Mouse (Mus musculus) limb, embryonic 13.5 days (tissue): ENCODE measurements around the gene Dhx58. TPM values are rescaled to one million over a fixed set of nuclear protein-coding genes. Genes with fewer than 3 reads are reported as not detected.

Experiments used
- ATAC-seq: fragments of 200-750 bp; cut with Nextera tagmentation; 2 replicates; pipeline ENCODE4 v1.8.0; 2017; ENCODE audit warnings: low read depth, moderate number of reproducible peaks, moderate TSS enrichment; ENCODE audit not compliant: low FRiP score
- H3K27ac ChIP-seq: fragments of 300-500 bp; sonication (generic); 2 replicates; pipeline ENCODE4 v1.5.1; 2015; ENCODE audit warnings: inconsistent platforms, mild to moderate bottlenecking, moderate library complexity
- H3K27me3 ChIP-seq: fragments of 300-500 bp; sonication (generic); 2 replicates; pipeline ENCODE4 v1.6.1; 2015; ENCODE audit warnings: mild to moderate bottlenecking, inconsistent platforms
- H3K36me3 ChIP-seq: fragments of 300-500 bp; sonication (generic); 2 replicates; pipeline ENCODE4 v1.6.1; 2015; ENCODE audit warnings: inconsistent platforms, mild to moderate bottlenecking, moderate library complexity
- H3K4me1 ChIP-seq: fragments of 300-500 bp; sonication (generic); 2 replicates; pipeline ENCODE4 v1.6.1; 2015; ENCODE audit warnings: inconsistent platforms
- H3K4me2 ChIP-seq: fragments of 300-500 bp; sonication (generic); replicated peaks from 2 replicates; pipeline ENCODE4 v1.6.1; 2015; ENCODE audit warnings: inconsistent platforms, mild to moderate bottlenecking, moderate library complexity
- H3K4me3 ChIP-seq: fragments of 300-500 bp; sonication (generic); 2 replicates; pipeline ENCODE4 v1.5.1; 2015; ENCODE audit warnings: moderate library complexity, mild to moderate bottlenecking, inconsistent platforms
- H3K9ac ChIP-seq: fragments of 300-500 bp; sonication (generic); 2 replicates; pipeline ENCODE4 v1.6.1; 2015; ENCODE audit warnings: mild to moderate bottlenecking, inconsistent platforms
- H3K9me3 ChIP-seq: fragments of 300-500 bp; sonication (generic); 2 replicates; pipeline ENCODE4 v1.6.1; 2016; ENCODE audit warnings: inconsistent platforms
- WGBS: fragments of 180-500 bp; shearing (Covaris S2); methylation state at CpG from one replicate; pipeline ENCODE4 v1.1.7; 2015; 5-methylcytosine and 5-hydroxymethylcytosine counted together
- polyA plus RNA-seq: library from polyadenylated mRNA; unstranded; fragments of >200 nt; fragmentation: Nextera tagmentation; extraction: Ambion mirVana; gene quantifications from 2 replicates; pipeline ENCODE4 v1.2.1, GENCODE M21; 2015

Gene Dhx58
- polyA plus RNA-seq, 1 experiment from 2014 or later = 3.7 TPM

DNA sequence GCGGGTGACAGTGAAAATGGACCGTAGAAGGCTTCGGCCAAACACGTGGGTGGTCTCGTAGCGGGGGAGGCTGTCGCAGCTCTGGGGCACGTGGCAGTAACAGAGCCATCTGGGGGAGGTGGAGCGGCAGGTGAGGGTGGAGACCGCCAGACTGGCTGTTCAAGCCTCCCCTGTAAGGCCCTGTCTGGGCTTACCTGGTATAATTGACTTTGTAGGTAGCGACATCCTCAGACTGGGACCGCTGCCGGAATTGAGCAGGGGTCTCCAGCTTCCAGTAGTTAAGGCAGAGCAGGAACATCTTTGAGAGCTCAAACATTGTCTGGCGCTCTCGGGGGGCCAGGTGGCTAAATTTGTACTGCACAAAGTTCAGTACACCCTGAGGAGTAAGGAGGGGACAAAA is 6.5 kb upstream of the Dhx58 start:
- WGBS = 92% methylated on average over 15 of the region's 15 CpGs
- H3K4me3 ChIP-seq = no peak overlapping the region
- ATAC-seq = no peak
- H3K9me3 ChIP-seq = no peaks in the 10 kb centered on the region
- no peak overlapping the region for H3K27ac ChIP-seq
- no peak overlapping the region; the same call in 1 of the 2 replicates for H3K4me2 ChIP-seq
- no peaks in the 10 kb centered on the region for H3K27me3 ChIP-seq
- H3K36me3 ChIP-seq = peaks cover 60% of the 10 kb centered on the region
- peaks cover 30% of the 10 kb centered on the region for H3K4me1 ChIP-seq
- H3K9ac ChIP-seq = no peak overlapping the region

DNA sequence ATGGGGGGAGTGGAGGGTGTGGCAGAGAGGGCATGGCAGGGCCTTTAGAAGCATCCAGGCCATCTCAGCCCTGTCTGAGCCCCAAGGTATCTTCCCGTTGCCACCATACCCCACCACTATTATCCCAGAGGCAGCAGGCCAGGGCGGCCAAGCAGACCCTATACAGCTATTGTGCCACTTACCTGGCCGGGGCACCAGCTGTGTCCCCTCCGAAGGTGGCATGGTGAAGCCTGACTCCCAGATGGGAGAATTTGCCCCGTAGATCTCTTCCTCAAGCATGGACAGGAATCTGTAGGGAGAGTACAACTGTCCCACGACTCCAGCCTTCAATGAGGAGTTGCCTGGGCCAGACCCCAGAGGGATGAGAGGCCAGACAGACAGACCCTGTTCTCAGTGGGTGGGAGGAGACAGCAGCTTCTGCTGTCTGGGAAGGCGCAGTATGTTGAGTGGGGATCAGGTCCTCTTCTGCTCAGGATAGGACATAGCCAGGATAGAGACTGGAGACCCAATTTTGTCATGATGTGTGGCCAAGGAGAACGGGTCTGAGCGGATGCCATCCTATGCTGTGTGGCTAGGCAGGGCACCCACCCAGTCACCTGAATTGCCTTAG is 5.2 kb upstream of the Dhx58 start:
- WGBS = 94% methylated on average over 9 of the region's 9 CpGs

DNA sequence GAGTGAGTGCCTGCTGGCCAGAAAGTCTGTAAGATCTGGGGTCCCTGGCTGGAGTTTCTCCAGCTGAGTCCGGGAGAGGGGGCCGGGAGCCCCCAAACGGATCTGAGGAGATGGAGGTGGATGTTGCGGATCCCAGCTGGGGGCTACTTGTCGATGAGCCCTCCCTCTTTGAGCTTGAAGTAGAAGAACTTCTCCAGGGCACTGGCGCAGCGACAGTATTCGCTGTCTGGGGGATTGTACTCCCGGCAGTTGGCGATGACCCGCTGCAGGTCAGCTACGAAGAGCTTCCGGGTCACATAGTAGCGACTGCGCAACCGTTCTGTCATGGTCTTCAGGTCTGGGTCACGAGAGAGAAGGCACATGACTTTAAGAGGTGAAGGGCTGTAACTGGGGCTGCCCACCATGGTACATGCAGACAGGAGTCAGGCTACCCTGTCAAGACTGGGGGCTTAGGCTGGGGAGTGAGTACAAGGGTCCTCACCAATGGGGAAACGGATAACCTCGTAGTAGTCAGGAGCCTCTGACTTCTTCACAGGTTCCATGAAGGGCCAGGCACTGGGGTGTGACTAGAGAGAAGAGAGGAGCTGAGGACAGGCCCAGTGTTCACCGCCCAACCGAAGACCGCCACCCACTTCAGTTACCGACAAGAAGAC is 1.1 kb upstream of the Dhx58 start:
- Histone ChIP-seq H3K9ac (no peak overlapping the region), H3K4me3 (no peak overlapping the region), H3K4me1 (peaks cover 11% of the 10 kb centered on the region; the same call in 1 of the 2 replicates), H3K4me2 (no peak overlapping the region), H3K36me3 (peaks cover 59% of the 10 kb centered on the region), H3K27ac (no peak overlapping the region), H3K9me3 (no peaks in the 10 kb centered on the region), H3K27me3 (no peaks in the 10 kb centered on the region)
- ATAC-seq = no peak
- WGBS = 91% methylated on average over 23 of the region's 23 CpGs

More for the DNA sequence above, 5.2 kb upstream of the Dhx58 start:
- no peak for ATAC-seq
- H3K9me3 ChIP-seq = no peaks in the 10 kb centered on the region
- no peak overlapping the region for H3K4me3 ChIP-seq
- no peak overlapping the region for H3K27ac ChIP-seq
- peaks cover 28% of the 10 kb centered on the region for H3K4me1 ChIP-seq
- H3K4me2 ChIP-seq = no peak overlapping the region
- H3K9ac ChIP-seq = no peak overlapping the region
- no peaks in the 10 kb centered on the region for H3K27me3 ChIP-seq
- H3K36me3 ChIP-seq = peaks cover 64% of the 10 kb centered on the region

DNA sequence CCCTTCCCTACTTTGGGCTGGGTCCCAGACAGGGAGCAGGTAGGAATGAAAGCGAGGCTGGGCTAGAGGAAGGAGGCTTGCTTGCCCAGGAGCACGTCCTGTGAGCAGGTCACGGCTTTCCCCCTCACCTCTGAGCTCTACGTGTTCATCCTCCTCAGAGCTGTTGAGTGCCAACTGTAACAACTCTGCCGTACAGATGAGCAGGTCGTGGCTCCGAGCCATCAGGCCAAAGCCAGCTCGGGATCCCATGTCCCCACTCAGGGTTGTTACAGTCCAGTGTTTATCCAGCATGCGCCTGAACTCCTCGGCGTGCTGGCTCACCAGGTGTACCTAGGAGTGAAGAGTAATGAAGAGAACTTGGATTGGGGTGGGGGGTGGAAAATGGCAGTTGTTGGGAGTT is 705 bp downstream of the Dhx58 start:
- no peak overlapping the region for H3K9ac ChIP-seq
- H3K4me1 ChIP-seq = peaks cover 11% of the 10 kb centered on the region; the same call in 1 of the 2 replicates
- no peak for ATAC-seq
- H3K36me3 ChIP-seq = peaks cover 40% of the 10 kb centered on the region
- whole genome bisulfite sequencing = 66% methylated on average over 11 of the region's 11 CpGs
- no peaks in the 10 kb centered on the region for H3K27me3 ChIP-seq
- no peak overlapping the region for H3K27ac ChIP-seq
- no peak overlapping the region for H3K4me2 ChIP-seq
- no peak overlapping the region for H3K4me3 ChIP-seq
- H3K9me3 ChIP-seq = no peaks in the 10 kb centered on the region

DNA sequence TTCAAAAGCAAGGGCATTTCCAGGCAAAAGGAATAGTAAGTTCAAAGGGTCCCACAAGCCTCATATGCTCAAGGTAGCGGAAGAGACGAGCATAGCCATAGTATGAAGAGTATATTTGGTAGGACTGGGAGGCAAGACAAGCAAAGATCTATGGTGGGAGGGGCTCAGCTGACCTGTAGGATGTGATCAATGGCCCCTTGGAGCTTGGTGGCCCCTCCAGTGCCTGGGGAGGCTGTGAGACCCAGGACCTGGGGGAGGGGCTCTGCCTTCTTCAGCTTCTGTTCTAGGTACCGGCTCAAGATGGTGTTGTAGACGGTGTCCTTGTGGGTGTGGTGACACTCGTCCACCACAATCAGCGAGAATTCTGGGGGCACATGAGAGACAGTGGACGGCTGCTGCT is 1.2 kb downstream of the Dhx58 start:
- no peak overlapping the region; the same call in 1 of the 2 replicates for H3K9ac ChIP-seq
- H3K4me2 ChIP-seq = peak overlapping the region; percentile 56
- no peak overlapping the region; the same call in 1 of the 2 replicates for H3K4me3 ChIP-seq
- WGBS = 44% methylated on average over 7 of the region's 7 CpGs
- peak; percentile 57; the same call in 1 of the 2 replicates for ATAC-seq
- H3K27ac ChIP-seq = no peak overlapping the region
- H3K27me3 ChIP-seq = no peaks in the 10 kb centered on the region
- peaks cover 36% of the 10 kb centered on the region for H3K36me3 ChIP-seq
- peaks cover 11% of the 10 kb centered on the region; the same call in 1 of the 2 replicates for H3K4me1 ChIP-seq
- H3K9me3 ChIP-seq = no peaks in the 10 kb centered on the region

DNA sequence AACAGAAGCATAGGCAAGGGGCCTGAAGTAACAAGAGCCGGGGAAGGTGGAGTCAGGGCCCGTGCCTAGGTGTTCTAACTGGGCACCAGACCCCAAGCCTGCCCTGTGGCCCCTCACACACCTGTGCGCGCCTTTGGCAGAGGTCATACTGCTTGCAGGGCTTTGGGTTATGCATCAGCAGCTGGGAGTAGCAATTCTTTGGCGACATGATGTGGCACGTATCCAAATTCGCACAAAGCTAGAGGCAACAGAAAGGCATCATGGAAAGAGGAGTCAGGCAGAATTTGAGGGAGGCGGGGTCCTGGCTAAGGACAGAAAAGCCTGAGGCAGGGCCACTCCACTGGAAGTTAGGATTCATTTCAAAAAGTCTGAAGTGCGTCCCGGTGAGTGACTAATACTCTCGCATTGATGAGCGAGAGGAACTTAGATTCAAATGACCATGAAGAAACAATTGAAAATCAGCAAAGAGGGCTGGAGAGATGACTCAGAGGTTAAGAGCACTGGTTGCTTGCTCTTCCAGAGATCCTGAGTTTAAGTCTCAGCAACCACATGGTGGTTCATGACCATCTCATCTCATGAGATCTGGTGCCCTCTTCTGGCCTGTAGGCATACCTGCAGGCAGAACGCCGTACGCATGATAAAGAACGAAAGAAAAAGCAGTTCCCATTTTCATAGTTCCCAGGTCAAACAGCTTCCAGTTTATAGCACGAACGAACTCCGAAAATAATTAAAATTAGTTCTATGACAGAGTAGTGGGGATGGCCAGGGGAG is 1.8 kb downstream of the Dhx58 start:
- WGBS = 35% methylated on average over 19 of the region's 19 CpGs
- H3K4me2 ChIP-seq = peak overlapping the region; percentile 56
- H3K27me3 ChIP-seq = no peaks in the 10 kb centered on the region
- H3K4me3 ChIP-seq = no peak overlapping the region; the same call in 1 of the 2 replicates
- no peak for ATAC-seq
- peaks cover 11% of the 10 kb centered on the region; the same call in 1 of the 2 replicates for H3K4me1 ChIP-seq
- H3K9me3 ChIP-seq = no peaks in the 10 kb centered on the region
- no peak overlapping the region for H3K27ac ChIP-seq
- H3K36me3 ChIP-seq = peaks cover 29% of the 10 kb centered on the region
- H3K9ac ChIP-seq = no peak overlapping the region; the same call in 1 of the 2 replicates

DNA sequence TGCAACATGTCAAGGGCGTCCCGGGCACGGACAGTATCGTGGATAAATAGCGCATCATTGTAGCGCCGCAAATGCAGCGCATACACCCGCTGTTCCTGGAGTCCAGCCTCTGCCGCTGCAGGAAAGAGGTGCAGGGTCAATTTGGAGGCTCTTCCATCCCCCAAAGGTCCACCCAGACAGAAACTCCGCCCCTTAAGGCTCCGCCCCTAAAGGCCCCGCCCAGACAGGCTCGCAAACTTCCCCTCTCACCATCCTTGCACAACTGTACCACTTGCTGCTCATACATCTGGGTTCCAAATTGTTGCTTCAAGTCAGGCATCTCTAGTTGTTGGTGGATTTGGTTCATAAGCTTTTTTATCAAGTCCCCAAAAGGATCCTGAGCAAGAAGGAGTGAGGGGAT is 2.8 kb downstream of the Dhx58 start:
- ATAC-seq = no peak
- Histone ChIP-seq H3K9me3 (no peaks in the 10 kb centered on the region), H3K36me3 (peaks cover 20% of the 10 kb centered on the region), H3K27me3 (no peaks in the 10 kb centered on the region), H3K9ac (peak overlapping the region; percentile 50; the same call in 1 of the 2 replicates), H3K4me2 (peak overlapping the region; percentile 58), H3K4me1 (peaks cover 11% of the 10 kb centered on the region; the same call in 1 of the 2 replicates), H3K27ac (no peak overlapping the region), H3K4me3 (peak overlapping the region; percentile 36)
- 4% methylated on average over 14 of the region's 14 CpGs for WGBS

DNA sequence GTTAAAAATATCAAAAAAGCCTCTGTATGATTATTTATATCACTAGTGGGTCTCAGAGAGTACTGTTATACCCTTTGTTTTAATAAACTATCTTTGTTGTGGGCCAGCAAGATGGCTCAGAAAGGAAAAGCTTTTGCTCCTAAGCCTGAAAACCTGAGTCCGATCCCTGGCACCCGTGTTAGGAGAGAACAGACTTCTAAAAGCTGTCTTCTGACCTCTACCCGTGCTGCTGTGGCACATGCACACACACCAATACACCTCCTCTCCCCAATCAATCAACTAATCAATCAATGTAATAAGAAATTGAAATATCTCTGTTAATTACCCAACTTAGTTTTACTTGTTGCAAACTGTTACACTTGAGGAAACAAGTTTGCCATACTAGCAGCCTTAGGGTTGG is 3.4 kb downstream of the Dhx58 start:
- no peaks in the 10 kb centered on the region for H3K27me3 ChIP-seq
- H3K36me3 ChIP-seq = peaks cover 14% of the 10 kb centered on the region
- peak overlapping the region; percentile 58 for H3K4me2 ChIP-seq
- peaks cover 11% of the 10 kb centered on the region; the same call in 1 of the 2 replicates for H3K4me1 ChIP-seq
- WGBS = 68% methylated on average over 3 of the region's 3 CpGs
- no peak for ATAC-seq
- H3K27ac ChIP-seq = no peak overlapping the region
- H3K9ac ChIP-seq = 0 out of 2 replicates have a peak overlapping the region, but pooled peaks have one; percentile 50
- H3K9me3 ChIP-seq = no peaks in the 10 kb centered on the region
- no peak overlapping the region for H3K4me3 ChIP-seq

DNA sequence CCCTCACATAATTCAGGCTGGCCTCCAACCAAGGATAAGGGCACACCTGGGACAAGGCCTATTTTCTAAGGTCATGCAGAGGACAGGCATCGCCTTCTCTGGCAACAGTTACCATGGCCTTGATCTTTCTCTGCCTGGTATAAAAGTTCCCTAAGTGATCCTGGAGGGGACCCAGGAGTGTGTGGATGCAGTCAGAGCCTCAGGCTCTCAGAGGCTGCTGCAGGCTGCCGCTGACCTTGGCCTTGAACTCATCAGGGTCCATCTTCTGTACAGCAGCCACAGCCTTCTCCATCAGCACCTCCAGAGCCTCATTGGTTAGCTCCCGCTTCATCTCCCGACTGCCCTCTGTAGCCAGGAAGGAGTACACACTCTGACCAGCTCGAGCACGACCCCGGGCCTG is 6.2 kb downstream of the Dhx58 start:
- ATAC-seq = no peak
- H3K27ac ChIP-seq = no peak overlapping the region
- no peaks in the 10 kb centered on the region for H3K36me3 ChIP-seq
- no peak overlapping the region for H3K4me3 ChIP-seq
- no peaks in the 10 kb centered on the region for H3K9me3 ChIP-seq
- WGBS = 66% methylated on average over 7 of the region's 7 CpGs
- peaks cover 7% of the 10 kb centered on the region; the same call in 1 of the 2 replicates for H3K27me3 ChIP-seq
- 0 out of 2 replicates have a peak overlapping the region, but pooled peaks have one; percentile 36 for H3K9ac ChIP-seq
- peaks cover 11% of the 10 kb centered on the region for H3K4me1 ChIP-seq
- no peak overlapping the region for H3K4me2 ChIP-seq

DNA sequence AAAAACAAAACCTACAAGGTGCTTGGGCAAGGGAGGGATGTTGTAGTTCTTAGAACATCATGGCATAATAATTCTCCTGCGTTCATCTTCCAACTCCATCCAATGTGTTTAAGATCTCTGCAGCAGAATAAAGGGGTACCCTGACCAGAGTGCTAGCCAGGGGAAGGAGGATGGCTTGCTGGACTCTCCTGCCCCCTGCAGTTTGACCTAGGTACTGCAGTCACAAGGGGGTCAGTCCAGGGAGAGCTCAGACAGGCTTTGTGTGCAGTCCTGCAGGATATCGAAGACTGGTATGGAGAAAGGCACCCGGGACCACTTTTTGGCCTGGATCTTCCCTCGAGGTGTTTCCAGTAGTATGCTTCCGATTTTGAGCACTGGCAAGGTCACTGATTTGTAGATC is 9.1 kb downstream of the Dhx58 start:
- Histone ChIP-seq H3K9me3 (no peaks in the 10 kb centered on the region), H3K9ac (no peak overlapping the region), H3K4me2 (no peak overlapping the region), H3K27ac (no peak overlapping the region), H3K4me3 (no peak overlapping the region), H3K36me3 (no peaks in the 10 kb centered on the region), H3K27me3 (peaks cover 37% of the 10 kb centered on the region), H3K4me1 (peaks cover 16% of the 10 kb centered on the region)
- 44% methylated on average over 5 of the region's 5 CpGs for WGBS
- no peak for ATAC-seq

DNA sequence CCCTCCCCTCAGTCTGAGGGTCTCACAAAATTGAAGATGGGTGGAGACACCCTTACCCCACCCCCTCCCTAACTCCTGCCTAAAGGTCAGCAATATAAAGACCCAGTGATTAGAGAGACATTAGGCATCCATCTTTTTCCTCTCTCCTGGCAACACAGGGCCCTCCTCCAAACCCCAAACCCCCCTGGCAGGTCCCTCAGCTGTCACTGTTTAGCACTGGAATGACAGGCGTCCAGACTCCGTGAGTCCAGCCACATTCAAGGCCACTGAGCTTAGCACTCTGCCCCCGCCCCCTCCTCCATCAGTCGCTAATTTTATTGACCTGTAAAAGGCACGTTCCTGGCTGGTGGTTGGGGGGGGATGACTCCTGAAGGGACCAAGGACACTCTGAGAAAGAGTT is 10.9 kb downstream of the Dhx58 start:
- H3K9ac ChIP-seq = no peak overlapping the region; the same call in 1 of the 2 replicates
- no peak overlapping the region for H3K27ac ChIP-seq
- H3K4me1 ChIP-seq = peaks cover 16% of the 10 kb centered on the region
- H3K36me3 ChIP-seq = no peaks in the 10 kb centered on the region
- H3K4me3 ChIP-seq = no peak overlapping the region
- H3K9me3 ChIP-seq = no peaks in the 10 kb centered on the region
- peaks cover 37% of the 10 kb centered on the region for H3K27me3 ChIP-seq
- no peak for ATAC-seq
- 2% methylated on average over 5 of the region's 5 CpGs for WGBS
- 0 out of 2 replicates have a peak overlapping the region, but pooled peaks have one; percentile 66 for H3K4me2 ChIP-seq

DNA sequence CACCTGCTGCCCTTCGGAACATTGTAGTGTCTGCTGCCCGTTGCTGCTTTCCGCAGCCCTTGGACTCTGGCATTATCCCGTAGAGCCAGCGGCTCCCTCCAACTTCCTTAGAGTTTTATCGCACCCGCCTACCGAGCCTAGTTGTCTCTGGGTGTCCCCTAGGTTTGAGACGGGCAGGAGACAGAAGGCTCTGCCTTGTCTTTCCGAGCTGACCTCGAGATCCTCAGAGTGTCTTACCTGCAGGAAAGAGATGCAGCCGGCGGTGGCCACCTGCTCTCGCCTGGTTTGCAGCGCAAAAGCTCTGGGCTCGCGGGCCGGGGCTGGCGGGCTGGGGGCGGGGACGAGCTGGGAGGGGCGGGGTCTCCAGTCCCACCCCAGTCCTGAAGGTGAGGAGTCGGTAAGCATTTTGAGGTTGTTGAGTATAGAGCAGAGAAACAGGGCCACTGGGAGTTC is 11.9 kb downstream of the Dhx58 start, which contains the start of gene Zfp385c:
TSS of gene Zfp385c (minus strand) at position 292 of the 453 bp plus-strand sequence.
- H3K27ac ChIP-seq = no peak within 1 kb of the TSS
- H3K4me1 ChIP-seq = peaks cover 16% of the 10 kb centered on the region
- no peak for ATAC-seq
- under 1% methylated on average over 23 of the region's 23 CpGs for WGBS
- peaks cover 37% of the 10 kb centered on the region for H3K27me3 ChIP-seq
- H3K9me3 ChIP-seq = no peaks in the 10 kb centered on the region
- H3K4me3 ChIP-seq = peak within 1 kb of the TSS; percentile 39
- H3K36me3 ChIP-seq = no peaks in the 10 kb centered on the region
- H3K9ac ChIP-seq = no peak within 1 kb of the TSS; the same call in 1 of the 2 replicates
- H3K4me2 ChIP-seq = peak within 1 kb of the TSS; percentile 66
